Mouse (Mus musculus) large intestine, adult 2 months (tissue): ENCODE results near the gene Cotl1. TPM values are rescaled to one million over a fixed set of nuclear protein-coding genes. Genes with fewer than 3 reads are reported as not detected.

Experiments used
- DNase-seq: peaks from one replicate; pipeline ENCODE4 v3.0.0-alpha.2; 2012; ENCODE audit warnings: low read depth, low spot score
- WGBS: fragments of 180-500 bp; shearing (Covaris S2); methylation state at CpG from one replicate; pipeline ENCODE4 v1.1.7; 2018; 5-methylcytosine and 5-hydroxymethylcytosine counted together
- polyA plus RNA-seq: library from polyadenylated mRNA; depleted of rRNA; stranded (reverse); fragments of >200 nt; gene quantifications from 2 replicates; pipeline ENCODE4 v1.2.3, GENCODE M21; 2012

Gene Cotl1
- polyA plus RNA-seq, 1 experiment = 241 TPM

DNA sequence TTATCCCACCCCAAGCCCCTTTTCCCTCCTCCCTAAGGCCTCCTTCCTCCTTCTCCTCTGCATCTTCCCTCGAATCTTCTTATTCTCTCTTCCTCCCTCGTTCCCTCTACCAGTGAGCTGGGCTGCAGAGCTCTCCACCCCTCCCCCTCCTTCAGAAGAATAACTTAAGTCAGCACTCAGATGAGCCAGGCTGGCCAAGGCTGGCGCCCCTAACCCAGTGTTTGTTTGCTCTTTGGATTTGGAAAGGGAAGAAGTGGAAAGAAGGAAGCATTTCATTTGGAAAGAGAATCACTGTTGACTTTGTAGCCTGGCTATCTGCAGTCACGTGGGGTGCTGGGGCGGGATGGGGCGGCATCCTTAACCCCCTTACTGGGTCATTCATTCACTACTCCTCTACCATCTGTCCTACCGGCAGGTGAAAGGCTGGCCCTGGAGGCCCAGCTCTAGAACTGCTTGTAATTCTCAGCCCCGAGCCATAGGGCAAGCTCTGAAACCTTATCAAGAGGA is 614 bp upstream of the Cotl1 start:
- DNase-seq = peak; percentile 47
- WGBS = 14% methylated on average over 8 of the region's 8 CpGs

DNA sequence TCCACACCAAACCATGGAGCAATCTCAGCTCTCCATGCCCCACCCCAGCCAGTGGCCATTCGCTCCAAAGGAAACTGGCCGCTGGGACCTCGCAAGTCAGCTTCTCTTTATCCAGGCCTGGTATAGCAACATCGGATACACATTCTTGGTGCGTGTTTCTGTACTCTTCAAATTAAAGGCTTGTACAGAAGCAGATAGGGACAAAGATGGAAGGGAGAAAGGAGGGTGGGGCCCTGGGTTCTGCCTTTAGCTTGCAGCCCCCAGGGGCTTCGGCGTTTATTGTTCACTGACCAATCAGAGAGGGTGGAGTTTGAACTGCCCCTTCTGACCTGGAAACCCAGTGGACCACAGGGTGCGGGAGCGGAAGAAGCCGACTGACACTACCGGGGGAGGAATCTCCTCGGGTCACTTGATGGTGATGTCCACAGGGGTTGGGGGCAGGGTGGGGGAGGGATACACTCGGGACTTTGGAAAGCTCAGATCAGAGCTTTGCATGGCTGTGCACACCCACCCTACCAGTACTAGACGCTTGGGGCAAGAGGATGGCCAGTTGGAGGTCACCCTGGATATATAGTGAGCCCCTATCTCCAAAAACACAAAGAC is 824 bp downstream of the Cotl1 start:
- no peak for DNase-seq
- WGBS = 8% methylated on average over 14 of the region's 14 CpGs

DNA sequence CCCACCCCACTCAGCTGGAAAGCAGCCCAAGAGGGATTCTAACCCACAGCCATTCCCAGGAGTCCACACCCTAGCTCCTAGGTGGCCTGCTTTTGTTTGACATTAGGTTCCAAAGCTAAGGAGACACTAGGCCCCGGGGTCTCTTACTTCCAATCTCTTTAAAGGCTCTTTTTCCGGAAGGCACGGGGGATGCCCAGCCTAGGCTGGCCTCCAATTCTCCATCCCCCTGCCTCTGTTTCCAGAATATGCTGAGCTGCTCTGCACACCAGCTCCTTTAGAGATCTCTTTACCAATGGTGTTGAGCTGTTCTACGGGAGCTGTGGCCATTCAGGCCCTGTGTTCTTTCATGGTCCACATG is 1.4 kb downstream of the Cotl1 start:
- WGBS = 36% methylated on average over 4 of the region's 4 CpGs
- DNase-seq = no peak

DNA sequence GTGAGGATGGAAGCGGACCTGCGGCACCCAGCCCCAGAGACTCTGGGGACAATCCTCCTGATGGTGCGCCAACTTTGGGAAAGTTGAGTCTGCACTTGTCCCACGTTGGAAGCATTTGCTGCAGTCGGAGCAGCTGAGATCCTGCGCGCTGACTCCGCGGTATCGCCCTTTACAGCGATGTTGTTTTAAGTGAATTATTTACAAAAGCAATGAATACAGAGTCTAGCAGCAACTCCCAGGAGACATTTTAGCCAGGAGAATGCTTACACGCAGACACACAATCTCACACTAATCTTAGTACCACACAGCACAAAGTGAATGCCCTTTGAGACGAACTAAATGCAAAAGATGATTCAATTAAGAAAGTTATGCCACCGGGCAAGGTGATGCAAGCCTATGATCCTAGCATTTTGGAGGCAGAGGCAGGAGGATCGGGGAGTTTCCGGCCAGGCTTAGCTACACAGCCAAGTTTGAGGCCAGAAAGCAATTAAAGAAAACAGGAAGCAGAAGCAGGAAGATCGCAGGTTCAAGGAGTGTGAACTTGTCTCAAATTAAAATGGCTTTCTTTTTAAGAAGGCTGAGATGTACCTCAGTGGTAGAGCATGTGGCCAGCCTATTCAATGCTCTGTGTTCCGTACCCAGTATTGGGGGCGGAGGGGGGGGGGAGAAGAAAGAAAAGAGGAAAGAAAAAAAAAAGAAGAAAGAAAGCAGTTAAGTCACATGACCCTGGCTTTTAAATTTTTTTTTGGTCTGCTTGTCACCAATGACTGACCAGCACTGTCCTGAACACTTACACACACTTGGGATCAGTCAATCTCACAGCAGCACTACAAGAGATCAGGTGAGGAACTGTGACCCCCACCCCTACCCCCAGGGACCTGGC is 2.0 kb downstream of the Cotl1 start:
- no peak for DNase-seq
- WGBS = 23% methylated on average over 19 of the region's 19 CpGs

DNA sequence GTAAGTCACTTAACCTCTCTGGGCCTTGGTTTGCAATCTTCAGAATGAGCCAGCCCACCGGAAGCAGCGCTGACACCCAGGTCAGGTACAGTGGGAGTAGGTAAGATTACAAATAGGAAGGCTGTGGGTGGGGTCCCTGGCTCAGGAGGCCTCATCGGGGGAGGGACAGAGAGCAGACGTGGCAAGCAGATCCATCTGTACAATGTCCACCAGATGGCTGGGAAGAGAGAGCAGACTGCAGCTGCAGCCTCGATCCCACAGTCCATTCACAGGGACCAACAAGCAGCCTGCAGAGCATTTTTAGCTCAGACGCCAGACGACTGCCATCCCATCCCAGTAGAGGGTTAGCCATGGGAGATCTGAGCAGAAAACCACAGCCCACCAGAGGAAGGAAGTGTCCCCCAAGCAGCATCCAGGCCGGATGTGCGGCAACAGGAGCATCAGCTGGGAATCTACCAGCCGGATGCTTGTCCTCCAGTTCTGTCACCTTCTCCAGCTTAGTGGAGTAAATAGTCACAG is 2.7 kb downstream of the Cotl1 start:
- WGBS = 36% methylated on average over 10 of the region's 10 CpGs
- no peak for DNase-seq

DNA sequence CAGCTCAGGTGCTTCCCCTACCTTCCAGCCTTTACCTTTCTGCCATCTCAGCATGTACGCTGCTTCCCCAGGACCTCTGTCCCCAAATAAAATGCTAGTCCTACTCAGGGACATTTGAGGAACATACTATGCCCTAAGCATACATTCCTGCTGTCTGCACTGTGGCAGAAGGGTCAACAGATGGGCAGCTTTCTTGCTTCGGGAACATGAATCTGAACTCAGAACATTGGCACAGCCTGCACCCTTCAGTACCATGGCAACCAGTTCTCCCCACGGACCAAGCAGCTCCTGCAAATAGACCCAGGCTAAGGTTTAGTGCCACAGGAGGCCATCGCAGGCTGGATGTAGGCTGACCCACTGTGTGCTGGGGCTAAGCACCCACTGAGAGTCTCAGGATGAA is 3.5 kb downstream of the Cotl1 start:
- WGBS = 83% methylated on average over 4 of the region's 4 CpGs
- DNase-seq = no peak

DNA sequence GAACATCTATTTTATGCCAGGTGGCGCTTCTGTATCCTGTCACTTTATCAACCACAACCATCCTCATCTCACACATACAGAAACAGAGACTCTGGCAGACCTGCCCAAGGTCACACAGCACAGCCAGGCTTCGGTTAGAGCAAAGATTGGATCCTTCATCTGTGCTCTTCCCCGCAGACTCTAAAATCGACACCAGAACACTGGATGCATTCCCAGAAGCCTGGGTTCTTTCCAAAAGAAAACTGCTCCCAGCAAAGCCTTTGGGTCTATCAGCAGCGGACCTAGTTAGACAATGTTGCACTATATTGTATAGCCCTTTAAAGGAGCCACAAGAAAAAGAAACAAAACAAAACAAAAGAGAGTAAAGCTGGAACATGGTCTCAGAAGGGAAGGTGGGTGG is 5.1 kb downstream of the Cotl1 start:
- WGBS = 79% methylated on average over 5 of the region's 5 CpGs
- DNase-seq = no peak

DNA sequence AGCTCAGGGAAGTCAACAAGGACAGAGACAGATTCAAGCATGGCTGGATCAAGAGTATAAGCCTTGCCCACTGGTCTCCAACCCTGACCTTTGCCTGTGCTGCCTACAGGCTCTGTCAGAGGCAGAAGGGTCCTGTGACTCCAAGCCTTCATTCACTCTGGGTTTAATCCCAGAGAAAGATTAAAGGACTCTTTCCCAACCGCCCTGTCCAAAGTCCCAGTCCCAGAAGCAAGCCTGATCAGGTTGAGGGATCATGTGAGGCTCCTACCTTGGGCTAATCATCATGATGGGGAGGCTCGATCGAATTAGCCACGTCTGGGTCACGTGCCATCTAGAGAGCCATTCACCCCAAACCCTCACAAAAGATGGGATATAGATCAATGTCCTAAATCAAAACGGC is 5.7 kb downstream of the Cotl1 start:
- 76% methylated on average over 6 of the region's 6 CpGs for WGBS
- no peak for DNase-seq

DNA sequence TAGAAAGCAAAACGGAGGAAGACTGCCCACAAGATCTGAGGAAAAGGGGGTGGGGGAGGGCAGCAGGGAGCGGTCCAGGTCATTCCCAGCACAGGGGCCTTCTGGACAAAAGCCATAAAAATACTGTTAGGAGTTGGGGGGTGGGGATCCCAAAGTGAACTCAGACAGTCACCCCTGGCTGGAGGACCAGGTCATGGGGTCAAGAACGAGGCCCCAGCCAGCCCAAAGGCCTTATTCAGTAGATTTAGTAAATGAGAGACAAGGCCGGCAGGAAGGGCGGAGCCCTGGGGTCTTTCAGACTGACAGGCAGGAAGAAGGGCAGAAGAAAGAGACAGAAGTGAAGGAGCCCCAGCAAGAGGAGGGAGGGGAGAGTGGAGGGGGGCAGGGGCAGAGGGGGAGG is 7.4 kb downstream of the Cotl1 start:
- WGBS = 59% methylated on average over 5 of the region's 5 CpGs
- no peak for DNase-seq

DNA sequence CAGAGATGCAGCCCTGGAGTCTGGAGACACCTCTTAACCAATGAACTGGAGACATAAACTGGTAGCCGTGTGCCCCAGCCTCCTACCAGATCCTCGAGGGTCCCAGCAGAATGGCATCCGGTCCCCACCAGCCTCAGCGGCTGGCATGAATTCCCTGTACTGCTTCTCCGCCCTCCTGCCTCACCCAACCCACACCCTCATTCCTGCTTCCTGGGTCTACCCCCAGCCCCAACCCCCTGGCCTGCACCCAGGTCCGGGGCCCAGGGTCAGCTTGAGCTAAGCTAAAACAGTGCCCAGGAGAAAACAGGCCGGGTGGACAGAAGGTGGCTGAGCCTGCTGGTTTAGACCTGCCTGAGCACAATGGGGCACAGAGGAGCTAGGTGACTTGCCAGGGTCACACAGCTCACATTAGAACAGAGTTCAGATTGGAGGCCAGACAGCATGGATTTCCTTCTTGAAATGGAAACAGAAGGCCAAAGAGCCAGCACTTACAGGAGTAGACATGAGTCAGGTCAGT is 8.2 kb downstream of the Cotl1 start:
- 20% methylated on average over 7 of the region's 7 CpGs for WGBS
- no peak for DNase-seq

DNA sequence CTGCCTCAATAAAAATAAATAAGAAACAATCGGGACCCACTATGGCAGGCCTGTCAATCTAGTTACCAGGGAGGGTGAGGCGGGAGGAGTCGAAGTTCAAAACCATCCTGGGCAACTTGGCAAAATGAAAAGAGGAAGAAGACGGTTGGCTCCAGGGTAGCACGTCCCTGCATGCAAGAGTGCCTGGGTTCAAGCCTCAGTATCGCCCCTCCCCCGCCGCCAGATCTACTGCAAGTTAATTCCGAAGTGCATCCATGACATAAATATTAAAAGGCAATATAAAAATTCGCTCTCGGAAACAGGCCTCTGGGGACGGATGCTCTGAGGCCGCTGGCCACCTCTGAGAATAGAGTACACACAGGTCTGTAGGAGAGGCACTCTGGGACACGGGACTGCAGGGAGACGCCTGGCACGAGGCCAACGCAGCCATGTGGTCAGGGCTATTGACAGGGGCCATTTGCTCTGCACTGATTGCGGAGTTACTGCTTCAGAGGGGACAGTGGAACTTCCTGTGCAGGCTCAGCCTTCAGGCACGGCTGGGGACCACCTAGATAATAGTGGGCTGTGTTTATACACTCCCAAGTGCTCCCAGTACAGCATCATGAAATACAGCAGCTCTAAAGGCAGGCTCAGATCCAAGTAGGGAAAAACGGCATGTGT is 8.9 kb downstream of the Cotl1 start:
- WGBS = 13% methylated on average over 20 of the region's 20 CpGs
- no peak for DNase-seq

DNA sequence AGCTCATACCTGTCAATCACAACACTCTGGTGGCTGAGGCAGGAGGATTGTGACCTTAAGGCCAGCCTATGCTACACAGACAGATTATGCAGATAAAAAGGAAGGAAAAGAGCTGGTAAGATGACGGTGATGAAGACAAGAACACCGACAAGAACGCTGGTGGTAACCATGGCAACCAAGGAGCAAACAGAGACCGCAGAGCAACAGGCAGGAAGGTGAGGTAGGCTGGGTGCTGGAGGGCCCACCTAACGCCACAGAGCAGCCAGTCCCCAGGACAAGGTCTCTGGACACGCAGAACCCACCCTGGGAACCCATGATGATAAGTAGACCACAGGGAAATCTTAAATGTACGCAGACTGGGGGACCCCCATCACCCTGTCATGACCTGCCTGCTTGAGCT is 9.8 kb downstream of the Cotl1 start:
- 70% methylated on average over 7 of the region's 7 CpGs for WGBS
- no peak for DNase-seq

DNA sequence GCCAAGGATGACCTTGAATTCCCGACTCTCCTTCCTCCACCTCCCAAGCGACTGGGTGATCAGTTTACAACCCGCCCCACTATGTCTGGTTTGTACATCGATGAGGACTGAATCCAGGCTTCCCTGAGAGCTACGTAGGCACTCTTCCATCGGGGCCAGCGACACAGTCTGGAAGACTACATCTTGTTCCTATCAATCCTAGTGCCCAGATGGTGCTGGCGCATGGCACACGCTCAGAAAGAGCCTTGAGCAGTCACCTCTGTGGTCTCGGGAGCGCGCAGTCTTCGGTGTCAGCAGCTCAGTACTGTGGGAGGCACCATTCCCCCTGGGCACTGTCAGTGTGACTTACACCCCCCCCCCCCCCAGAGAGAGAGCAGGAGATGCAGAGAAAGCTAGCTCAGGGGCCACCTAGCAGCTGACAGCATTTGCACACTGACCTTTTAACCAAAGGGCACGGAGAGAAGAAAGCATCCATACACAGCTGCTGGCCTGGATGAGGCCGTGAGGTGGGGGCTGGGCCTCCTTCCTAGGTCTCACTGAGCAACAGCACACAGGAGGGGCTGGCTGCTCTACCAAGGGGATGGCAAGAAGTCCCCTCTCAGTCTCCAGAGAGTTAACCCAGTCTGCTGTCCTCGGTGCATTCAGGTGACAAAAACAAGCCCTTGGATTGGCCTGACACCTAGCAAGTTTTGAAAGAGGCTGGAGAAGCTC is 10.3 kb downstream of the Cotl1 start:
- DNase-seq = no peak
- 76% methylated on average over 16 of the region's 16 CpGs for WGBS

DNA sequence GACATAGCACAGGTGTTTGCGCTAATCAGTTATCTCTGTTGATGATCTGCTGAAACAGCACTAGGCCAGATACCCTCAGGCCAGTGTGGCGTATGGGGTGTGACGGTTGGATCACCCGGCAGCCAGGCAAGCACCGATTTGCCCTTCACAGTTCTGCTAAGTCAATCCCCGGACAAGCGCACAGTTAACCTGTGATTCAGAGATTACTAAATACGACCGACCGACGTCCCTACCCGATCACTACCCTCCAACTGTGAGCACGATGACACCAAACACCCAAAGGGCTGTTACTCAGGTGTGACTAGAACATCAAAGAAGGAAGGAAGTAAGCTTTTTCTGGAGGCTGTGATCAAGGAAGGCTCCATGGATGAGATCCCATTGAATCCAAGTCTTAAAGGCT is 10.9 kb downstream of the Cotl1 start:
- no peak for DNase-seq
- 84% methylated on average over 13 of the region's 13 CpGs for WGBS

DNA sequence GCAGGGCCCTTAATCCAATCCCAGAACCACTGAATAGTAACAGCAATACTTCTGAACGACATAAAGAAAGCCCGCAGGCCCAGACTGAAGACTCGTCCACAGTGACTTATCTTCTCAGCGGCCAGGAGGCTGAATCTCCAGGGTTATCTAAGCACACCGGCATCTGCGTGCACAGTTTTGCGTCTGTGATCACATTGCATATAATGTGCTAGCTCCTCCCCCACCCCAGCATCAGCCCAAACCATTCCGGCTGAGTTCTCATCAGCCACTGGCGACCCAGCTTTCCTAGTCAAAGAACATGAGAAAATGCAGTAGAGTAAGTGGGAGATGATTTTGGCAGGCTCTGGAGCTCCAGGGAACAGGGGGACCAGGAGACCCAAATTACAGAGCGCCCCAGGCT is 11.3 kb downstream of the Cotl1 start:
- 92% methylated on average over 10 of the region's 10 CpGs for WGBS
- DNase-seq = no peak

DNA sequence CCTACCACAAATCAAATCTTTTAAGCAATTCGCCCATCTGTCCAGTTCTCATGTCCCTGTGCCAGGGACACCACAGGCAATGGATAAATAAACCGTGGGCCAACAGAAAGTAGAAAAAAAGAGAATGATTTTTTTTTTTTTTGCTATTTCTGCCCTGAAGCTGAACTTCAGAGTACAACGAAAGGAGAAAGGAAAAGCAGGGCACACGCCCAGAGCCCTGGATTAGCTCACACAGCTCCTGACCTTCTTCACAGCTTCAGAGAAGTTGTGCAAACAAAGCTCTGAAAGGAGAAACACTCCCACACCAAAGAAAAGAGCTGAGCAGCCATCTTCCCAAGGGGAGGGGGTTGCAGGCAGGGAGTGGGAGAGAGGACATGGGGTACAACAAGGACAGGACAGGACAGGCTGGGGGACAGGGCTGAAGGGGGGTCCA is 12.6 kb downstream of the Cotl1 start:
- WGBS = 40% methylated on average over 4 of the region's 4 CpGs
- DNase-seq = no peak

DNA sequence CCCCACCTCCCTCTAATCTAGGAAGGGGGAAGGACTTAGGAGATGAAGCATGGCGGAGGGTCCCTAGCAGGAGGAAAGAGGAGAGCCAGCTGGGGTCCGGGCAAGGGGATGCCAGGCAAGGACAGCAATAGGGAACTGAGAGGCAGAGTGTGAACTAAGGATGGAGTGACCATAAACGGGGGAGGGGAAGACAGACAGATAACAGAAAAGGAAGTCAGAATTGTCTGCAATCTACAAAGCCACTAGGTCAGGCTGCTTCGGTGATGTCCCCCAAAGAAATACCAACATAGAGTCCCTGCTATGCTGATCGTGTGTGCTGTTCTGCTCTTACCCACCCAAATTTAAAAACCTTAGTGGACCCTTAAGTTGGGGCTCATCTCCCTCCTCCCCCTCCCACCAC is 13.4 kb downstream of the Cotl1 start:
- WGBS = 76% methylated on average over 5 of the region's 5 CpGs
- DNase-seq = no peak

DNA sequence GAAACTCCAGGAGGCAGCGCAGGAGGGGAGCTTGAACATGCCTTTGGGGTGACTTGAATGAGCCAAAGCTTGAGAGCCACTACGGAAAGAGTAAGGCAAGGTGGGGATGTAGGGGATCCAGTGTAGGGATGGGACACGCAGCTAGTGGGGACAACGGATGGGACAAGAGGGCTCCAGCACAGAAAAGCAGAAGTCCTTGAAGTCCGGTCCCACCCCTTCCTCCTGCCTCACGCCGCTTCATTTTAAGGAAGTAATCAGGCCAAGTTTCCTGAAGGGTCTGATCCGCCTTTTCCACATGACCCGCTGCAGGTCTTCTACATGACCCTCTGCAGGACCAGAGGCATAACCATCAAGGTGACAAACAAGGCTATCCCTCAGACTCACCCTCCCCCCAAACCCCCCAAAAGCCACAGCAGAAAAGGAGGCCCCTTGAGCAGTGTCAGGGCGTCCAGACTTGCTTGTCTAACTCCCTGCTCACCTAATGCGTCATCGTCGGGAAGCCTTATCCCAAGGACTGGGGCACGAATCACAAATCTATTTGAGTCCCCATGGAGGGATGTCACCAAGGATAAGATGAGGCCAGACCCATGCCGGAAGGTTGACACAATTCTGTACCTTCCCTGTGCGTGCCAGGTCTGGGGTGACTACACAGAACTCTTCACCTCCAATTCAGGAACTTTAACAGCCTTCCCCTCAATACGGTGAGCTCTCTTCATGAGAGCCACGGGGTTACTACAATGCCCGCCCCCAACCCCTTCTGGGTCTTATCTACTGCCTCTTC is 14.2 kb downstream of the Cotl1 start:
- no peak for DNase-seq
- 84% methylated on average over 19 of the region's 19 CpGs for WGBS

DNA sequence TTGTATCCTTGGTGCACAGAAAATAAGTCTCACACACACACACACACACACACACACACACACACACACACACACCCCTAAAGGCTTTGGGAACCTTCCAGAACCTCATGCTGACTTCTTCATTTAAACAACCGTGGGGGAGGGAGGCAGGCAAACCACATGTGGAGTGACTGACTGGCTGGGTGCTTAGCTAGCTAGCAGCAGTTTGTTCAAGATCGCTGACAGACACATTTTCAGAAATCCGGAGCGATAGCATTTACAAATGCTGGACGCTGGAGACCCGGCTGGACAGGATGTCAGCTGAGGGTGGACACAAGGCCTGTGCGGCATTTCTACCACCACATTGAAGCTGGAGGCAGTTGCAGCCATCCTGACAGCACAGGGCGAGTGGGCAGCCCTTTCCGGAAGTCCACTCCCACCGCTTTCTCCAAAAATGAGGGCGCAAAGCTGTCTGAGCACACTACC is 15.5 kb downstream of the Cotl1 start:
- WGBS = 65% methylated on average over 11 of the region's 11 CpGs
- DNase-seq = no peak
